Mouse (Mus musculus) intestine, embryonic 14.5 days (tissue): Measurements from ENCODE around the gene Me1. TPM values are rescaled to one million over a fixed set of nuclear protein-coding genes. Genes with fewer than 3 reads are reported as not detected.

Experiments used
- ATAC-seq: fragments of 200-750 bp; cut with Nextera tagmentation; replicated peaks from 2 replicates; pipeline ENCODE4 v1.8.0; 2017; ENCODE audit warnings: low read depth, moderate number of reproducible peaks, moderate TSS enrichment, moderate library complexity; ENCODE audit not compliant: low FRiP score, low TSS enrichment
- DNase-seq: peaks from one replicate; pipeline ENCODE4 v3.0.0-alpha.2; 2018; ENCODE audit warnings: low spot score
- H3K27ac ChIP-seq: fragments of 300-500 bp; sonication (generic); 2 replicates; pipeline ENCODE4 v1.5.1; 2014; ENCODE audit warnings: low read depth, mild to moderate bottlenecking, control low read depth
- H3K27me3 ChIP-seq: fragments of 300-500 bp; sonication (generic); replicated peaks from 2 replicates; pipeline ENCODE4 v1.6.1; 2014; ENCODE audit warnings: low read length, control low read depth; ENCODE audit not compliant: control insufficient read depth, insufficient read depth
- H3K36me3 ChIP-seq: fragments of 300-500 bp; sonication (generic); 2 replicates; pipeline ENCODE4 v1.6.1; 2014; ENCODE audit warnings: low read length, control low read depth; ENCODE audit not compliant: control insufficient read depth, insufficient read depth
- H3K4me1 ChIP-seq: fragments of 300-500 bp; sonication (generic); replicated peaks from 2 replicates; pipeline ENCODE4 v1.6.1; 2014; ENCODE audit warnings: low read length, control low read depth, mixed read lengths; ENCODE audit not compliant: control insufficient read depth, insufficient read depth
- H3K4me2 ChIP-seq: fragments of 300-500 bp; sonication (generic); 2 replicates; pipeline ENCODE4 v1.6.1; 2014; ENCODE audit warnings: low read length
- H3K4me3 ChIP-seq: fragments of 300-500 bp; sonication (generic); 2 replicates; pipeline ENCODE4 v1.5.1; 2014; ENCODE audit warnings: low read depth, low read length, control low read depth, mixed read lengths
- H3K9ac ChIP-seq: fragments of 300-500 bp; sonication (generic); 2 replicates; pipeline ENCODE4 v1.6.1; 2014; ENCODE audit warnings: mild to moderate bottlenecking, low read length
- H3K9me3 ChIP-seq: fragments of 300-500 bp; sonication (generic); 2 replicates; pipeline ENCODE4 v1.6.1; 2016; ENCODE audit warnings: low read length, control low read depth; ENCODE audit not compliant: control insufficient read depth
- WGBS: fragments of 180-500 bp; shearing (Covaris S2); extraction: QIAGEN DNeasy Blood & Tissue Kit; methylation state at CpG from one replicate; pipeline ENCODE4 v1.1.7; 2014; 5-methylcytosine and 5-hydroxymethylcytosine counted together
- polyA plus RNA-seq: library from polyadenylated mRNA; unstranded; fragments of >200 nt; fragmentation: Nextera tagmentation; extraction: Ambion mirVana; gene quantifications from 2 replicates; pipeline ENCODE4 v1.2.1, GENCODE M21; 2014

The Me1 gene
- polyA plus RNA-seq, 1 experiment from 2014 or later = 11.6 TPM

- Histone ChIP-seq H3K27ac (no peak overlapping the region), H3K9me3 (no peaks in the 10 kb centered on the region), H3K4me1 (no peaks in the 10 kb centered on the region), H3K27me3 (no peaks in the 10 kb centered on the region), H3K9ac (no peak overlapping the region), H3K4me2 (no peak overlapping the region), H3K36me3 (peaks cover 77% of the 10 kb centered on the region), H3K4me3 (no peak overlapping the region)
- no peak for ATAC-seq
- WGBS = 91% methylated on average over 3 of the region's 3 CpGs
- DNase-seq = no peak
Observed at GRCm38 (mm10) chr9:86550717-86551116, 145.0 kb downstream of the Me1 start.

GRCm38 (mm10) chr9:86549637-86550162 lies 146.1 kb downstream of the Me1 start:
- Histone ChIP-seq H3K36me3 (peaks cover 72% of the 10 kb centered on the region), H3K27me3 (no peaks in the 10 kb centered on the region), H3K9me3 (no peaks in the 10 kb centered on the region), H3K9ac (no peak overlapping the region), H3K27ac (no peak overlapping the region), H3K4me1 (no peaks in the 10 kb centered on the region), H3K4me3 (no peak overlapping the region), H3K4me2 (no peak overlapping the region)
- no peak for DNase-seq
- WGBS = 87% methylated on average over 5 of the region's 5 CpGs
- ATAC-seq = no peak

GRCm38 (mm10) chr9:86544559-86544958 lies 151.2 kb downstream of the Me1 start:
- peaks cover 57% of the 10 kb centered on the region for H3K36me3 ChIP-seq
- H3K4me1 ChIP-seq = no peaks in the 10 kb centered on the region
- no peaks in the 10 kb centered on the region for H3K27me3 ChIP-seq
- no peak overlapping the region for H3K4me3 ChIP-seq
- no peak overlapping the region for H3K27ac ChIP-seq
- DNase-seq = no peak
- no peak overlapping the region for H3K9ac ChIP-seq
- no peak overlapping the region for H3K4me2 ChIP-seq
- 68% methylated on average over 1 of the region's 1 CpGs for WGBS
- H3K9me3 ChIP-seq = no peaks in the 10 kb centered on the region
- ATAC-seq = no peak

- H3K27me3 ChIP-seq = no peaks in the 10 kb centered on the region
- 95% methylated on average over 3 of the region's 3 CpGs for WGBS
- ATAC-seq = no peak
Observed at GRCm38 (mm10) chr9:86543451-86543850, 152.3 kb downstream of the Me1 start.

GRCm38 (mm10) chr9:86534071-86534470 lies 161.7 kb downstream of the Me1 start:
- H3K36me3 ChIP-seq = peaks cover 35% of the 10 kb centered on the region
- no peak overlapping the region for H3K4me2 ChIP-seq
- H3K27me3 ChIP-seq = no peaks in the 10 kb centered on the region
- H3K9me3 ChIP-seq = no peaks in the 10 kb centered on the region
- no peak overlapping the region for H3K9ac ChIP-seq
- H3K4me1 ChIP-seq = no peaks in the 10 kb centered on the region
- no peak overlapping the region for H3K27ac ChIP-seq
- H3K4me3 ChIP-seq = no peak overlapping the region
- DNase-seq = no peak
- no peak for ATAC-seq
- 80% methylated on average over 5 of the region's 5 CpGs for WGBS

More at GRCm38 (mm10) chr9:86543451-86543850, 152.3 kb downstream of the Me1 start:
- Histone ChIP-seq H3K27ac (no peak overlapping the region), H3K9ac (no peak overlapping the region), H3K36me3 (peaks cover 47% of the 10 kb centered on the region), H3K4me1 (no peaks in the 10 kb centered on the region), H3K4me2 (no peak overlapping the region), H3K9me3 (no peaks in the 10 kb centered on the region), H3K4me3 (no peak overlapping the region)
- DNase-seq = no peak

Other genes starting within 250 kb of the Me1 start
- 5.6 and 7.1 TPM in 2 replicates for gene Ube2cbp, start 231.0 kb downstream of the Me1 start, polyA plus RNA-seq
- 17.9 and 18.5 TPM in 2 replicates for gene Dop1a, start 228.8 kb downstream of the Me1 start, polyA plus RNA-seq
- gene Pgm3, start 124.1 kb downstream of the Me1 start, polyA plus RNA-seq = 32.3 and 34.0 TPM in 2 replicates
- 2.4 and 4.2 TPM in 2 replicates for gene Rwdd2a, start 124.0 kb downstream of the Me1 start, polyA plus RNA-seq
- gene Prss35, start 47.7 kb upstream of the Me1 start, polyA plus RNA-seq = 9.6 and 9.7 TPM in 2 replicates
- 4.1 and 4.9 TPM in 2 replicates for gene Snap91, start 184.7 kb upstream of the Me1 start, polyA plus RNA-seq